In the genomic region with DNA sequence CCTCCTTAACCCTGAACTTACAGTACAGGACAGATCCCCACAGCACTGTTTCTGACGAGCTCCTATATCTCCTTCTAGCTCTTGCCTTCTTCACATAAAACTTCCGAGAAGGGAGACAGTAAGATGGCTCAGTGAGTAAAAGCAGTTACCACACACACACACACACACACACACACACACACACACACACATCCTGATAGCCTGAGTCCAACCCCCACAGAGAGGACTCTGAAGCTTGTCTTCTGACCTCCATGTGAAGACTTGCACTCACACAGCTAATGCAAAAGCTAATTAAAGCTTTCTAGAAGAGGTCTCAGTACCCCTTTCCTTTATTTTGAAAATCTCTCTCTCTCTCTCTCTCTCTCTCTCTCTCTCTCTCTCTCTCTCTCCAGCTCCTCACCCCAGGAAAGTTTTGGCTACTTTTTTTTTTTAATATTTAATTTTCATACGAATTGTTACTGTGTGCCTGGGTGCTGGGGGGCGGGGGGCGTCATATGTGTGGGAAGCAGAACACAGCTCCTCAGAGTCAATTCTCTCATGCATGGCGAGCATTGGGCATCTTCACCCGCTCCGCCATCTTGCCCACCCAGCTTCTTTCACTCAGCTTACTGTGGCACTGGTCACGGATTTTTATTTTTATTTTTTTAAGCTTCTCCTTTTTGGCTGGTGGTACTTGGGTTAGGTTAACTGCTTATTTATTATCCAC, we compare ENCODE assay signal across 18 mouse cellular contexts. TPM values are rescaled to one million over a fixed set of nuclear protein-coding genes. Genes with fewer than 3 reads are reported as not detected.
DNase-seq lines count a peak whose midpoint lies in the region; ATAC-seq lines count a peak whose summit lies in the region.
"Had no signal": no experiment of that assay in that cellular context is flagged by ENCODE, and none has a peak within 500 bp of the region (broad histone marks: within the 10 kb centered on the region; RNA-seq: fewer than 3 reads in every experiment).

No protein-coding gene starts in this region.

- peaks cover 24% of the 10 kb centered on the region for H3K4me1 ChIP-seq in hindbrain, embryonic 15.5 days (replicated peaks)
- H3K4me1 ChIP-seq in neural tube, embryonic 15.5 days: peaks cover 17% of the 10 kb centered on the region
- H3K4me1 ChIP-seq: limb, embryonic 13.5 days; liver, embryonic 15.5 days had no signal

- 0 out of 2 replicates have a peak overlapping the region, but pooled peaks have one; percentile 5 for H3K4me2 ChIP-seq in hindbrain, embryonic 15.5 days
- H3K4me2 ChIP-seq in neural tube, embryonic 15.5 days: peak overlapping the region; percentile 35
- H3K4me2 ChIP-seq: embryonic facial prominence, embryonic 15.5 days; limb, embryonic 13.5 days; liver, embryonic 15.5 days had no signal

- no peaks in the 10 kb centered on the region for H3K27me3 ChIP-seq in hindbrain, embryonic 15.5 days
- H3K27me3 ChIP-seq in neural tube, embryonic 15.5 days (replicated peaks): no peaks in the 10 kb centered on the region
- H3K27me3 ChIP-seq: embryonic facial prominence, embryonic 15.5 days; limb, embryonic 13.5 days; liver, embryonic 15.5 days had no signal

- no peak overlapping the region for H3K4me3 ChIP-seq in hindbrain, embryonic 15.5 days
- no peak overlapping the region for H3K4me3 ChIP-seq in neural tube, embryonic 15.5 days (replicated peaks)
- H3K4me3 ChIP-seq: embryonic facial prominence, embryonic 15.5 days; limb, embryonic 13.5 days; liver, embryonic 15.5 days had no signal

- H3K9ac ChIP-seq in hindbrain, embryonic 15.5 days: no peak overlapping the region
- no peak overlapping the region for H3K9ac ChIP-seq in neural tube, embryonic 15.5 days (replicated peaks)
- H3K9ac ChIP-seq: embryonic facial prominence, embryonic 15.5 days; limb, embryonic 13.5 days; liver, embryonic 15.5 days had no signal

- peak; percentile 57 for DNase-seq in left cerebral cortex, postnatal 4 days
- no peak for DNase-seq in left cerebral cortex, postnatal 10 days (ENCODE audit: extremely low spot score in 1 of 2, low spot score in 2 of 2)
- DNase-seq in retina, postnatal 1 day: peak; percentile 47
- no peak for DNase-seq in retina, embryonic 14.5 days (ENCODE audit: low spot score)
- no peak for DNase-seq in layer of hippocampus, postnatal 25 days (ENCODE audit: extremely low spot score in 1 of 2, low spot score in 1 of 2)
- DNase-seq: adrenal gland, adult 8-10 months; cerebellum, adult 9-10 months; gastrocnemius, postnatal 10 days; heart, postnatal 14 days; kidney, adult 9 months; thymus, postnatal 36 days had no signal

- no peaks in the 10 kb centered on the region for H3K36me3 ChIP-seq in hindbrain, embryonic 15.5 days
- H3K36me3 ChIP-seq in neural tube, embryonic 15.5 days: no peaks in the 10 kb centered on the region
- H3K36me3 ChIP-seq: embryonic facial prominence, embryonic 15.5 days; limb, embryonic 13.5 days; liver, embryonic 15.5 days had no signal

- H3K27ac ChIP-seq in hindbrain, embryonic 15.5 days (replicated peaks): peak overlapping the region; percentile 54
- H3K27ac ChIP-seq in neural tube, embryonic 15.5 days (replicated peaks): peak overlapping the region; percentile 6
- H3K27ac ChIP-seq: embryonic facial prominence, embryonic 15.5 days; limb, embryonic 13.5 days; liver, embryonic 15.5 days; stomach, postnatal 0 days had no signal

- 60% methylated on average over 9 of the region's 9 CpGs for WGBS in hindbrain, embryonic 15.5 days
- WGBS in neural tube, embryonic 15.5 days: 68% methylated on average over 9 of the region's 9 CpGs

- intact Hi-C loops in left cerebral cortex, postnatal 4 days (cut with DNase I): no loop called here
- intact Hi-C loops in left cerebral cortex, postnatal 10 days (cut with DNase I): no loop called here

- ATAC-seq in hindbrain, embryonic 15.5 days (ENCODE audit: low FRiP score, low read depth): peak; percentile 45
- no peak for ATAC-seq in neural tube, embryonic 15.5 days (ENCODE audit: low FRiP score)
- no peak for ATAC-seq in cerebellum, adult (ENCODE audit: insufficient number of reproducible peaks, low FRiP score, low TSS enrichment)

- H3K9me3 ChIP-seq in hindbrain, embryonic 15.5 days: no peaks in the 10 kb centered on the region
- H3K9me3 ChIP-seq in neural tube, embryonic 15.5 days (replicated peaks): no peaks in the 10 kb centered on the region
- H3K9me3 ChIP-seq: embryonic facial prominence, embryonic 15.5 days; limb, embryonic 13.5 days; liver, embryonic 15.5 days had no signal

RNA-seq across cellular contexts. Expression of gene Wdr66, which starts 24.9 kb away (rescaled TPM):
- 1 to 10 TPM; 5.6 to 6.1 TPM for total RNA-seq in left cerebral cortex, postnatal 4 days (2021)
- total RNA-seq in left cerebral cortex, postnatal 10 days (2021): 1 to 10 TPM; 6.3 to 7.2 TPM
- 0.80 and 1.3 TPM in 2 replicates for polyA plus RNA-seq in hindbrain, embryonic 15.5 days (2015; fragmentation: Nextera tagmentation; extraction: Ambion mirVana)
- polyA plus RNA-seq in neural tube, embryonic 15.5 days (2015; fragmentation: Nextera tagmentation; extraction: Ambion mirVana): 1.1 and 1.2 TPM in 2 replicates
- total RNA-seq in layer of hippocampus, postnatal 25 days (2021): 1 to 10 TPM; 2.8 to 3.2 TPM

Comparison
In these comparisons a context has a peak if more than half of its experiments do, and no peak if none do; other contexts are left out.
1. DNase-seq: peak in left cerebral cortex, postnatal 4 days (single experiment) and retina, postnatal 1 day (single experiment); none in left cerebral cortex, postnatal 10 days (0 of 2), retina, embryonic 14.5 days (single experiment) and layer of hippocampus, postnatal 25 days (0 of 2).